Mouse (Mus musculus) G1E (cell line): Measurements from ENCODE around the gene Arhgap35. TPM values are rescaled to one million over a fixed set of nuclear protein-coding genes. Genes with fewer than 3 reads are reported as not detected.
A peak's percentile ranks its signal among the peaks of the same experiment; 100 is the strongest.

ENCODE experiments used
- ATAC-seq: 2 replicates; pipeline ENCODE4 v1.8.0; 2016; ENCODE audit warnings: mild to moderate bottlenecking; ENCODE audit not compliant: insufficient number of reproducible peaks, poor library complexity, low FRiP score, severe bottlenecking; ENCODE audit errors: extremely low read depth
- DNase-seq: peaks from one replicate; pipeline ENCODE4 v3.0.0; 2012; ENCODE audit warnings: low spot score
- H3K27me3 ChIP-seq: 2 replicates; pipeline ENCODE4 v1.6.1; 2012; ENCODE audit warnings: mild to moderate bottlenecking, low read length, inconsistent platforms; ENCODE audit not compliant: insufficient read depth
- H3K36me3 ChIP-seq: replicated peaks from 2 replicates; pipeline ENCODE3; 2012; ENCODE audit warnings: mild to moderate bottlenecking, inconsistent platforms
- H3K4me1 ChIP-seq: 2 replicates; pipeline ENCODE4 v1.6.1; 2012; ENCODE audit warnings: low read depth, low read length, inconsistent platforms, mixed read lengths; ENCODE audit not compliant: insufficient read depth
- H3K4me3 ChIP-seq: 2 replicates; pipeline ENCODE4 v1.5.1; 2012; ENCODE audit warnings: low read depth, mild to moderate bottlenecking, inconsistent platforms, low read length, moderate library complexity, mixed read lengths
- H3K9me3 ChIP-seq: replicated peaks from 2 replicates; pipeline ENCODE4 v1.6.1; 2012; ENCODE audit warnings: inconsistent platforms
- CTCF ChIP-seq: IDR thresholded peaks from 2 replicates; pipeline ENCODE4 v1.5.1; 2012; ENCODE audit warnings: low read depth, low read length, inconsistent platforms, mixed read lengths
- GATA1 ChIP-seq: IDR thresholded peaks from 2 replicates; pipeline ENCODE4 v1.6.1; 2012; ENCODE audit warnings: borderline replicate concordance, low read length, inconsistent platforms, mixed read lengths
- GATA2 ChIP-seq: IDR thresholded peaks from 2 replicates; pipeline ENCODE4 v1.6.1; 2012; ENCODE audit warnings: low read depth, low read length, inconsistent platforms, borderline replicate concordance
- POLR2AphosphoS5 ChIP-seq: IDR thresholded peaks from 2 replicates; pipeline ENCODE4 v1.6.1; 2012; ENCODE audit warnings: low read depth, low read length, inconsistent platforms; ENCODE audit not compliant: insufficient replicate concordance
- TAL1 ChIP-seq: conservative IDR thresholded peaks from 2 replicates; pipeline ENCODE4 v1.6.1; 2012; ENCODE audit warnings: low read depth, low read length, inconsistent platforms, mixed read lengths
- polyA plus RNA-seq: library from polyadenylated mRNA; stranded (reverse); fragments of >175 nt; gene quantifications from 2 replicates; pipeline ENCODE4 v1.2.3, GENCODE M21; 2012
- total RNA-seq, 2 experiments: library from RNA; stranded (forward) in 1 of 2; stranded (reverse) in 1 of 2; fragments of 200-1000 nt in 1 of 2; fragments of >200 nt in 1 of 2; fragmentation: Nextera tagmentation in 1 of 2; gene quantifications; 2 replicates each; pipeline ENCODE4 v1.2.3; 2014 to 2017

The Arhgap35 gene
- total and polyA plus RNA-seq, 3 experiments = 3.5 to 14.4 (median 8.0) TPM

DNA sequence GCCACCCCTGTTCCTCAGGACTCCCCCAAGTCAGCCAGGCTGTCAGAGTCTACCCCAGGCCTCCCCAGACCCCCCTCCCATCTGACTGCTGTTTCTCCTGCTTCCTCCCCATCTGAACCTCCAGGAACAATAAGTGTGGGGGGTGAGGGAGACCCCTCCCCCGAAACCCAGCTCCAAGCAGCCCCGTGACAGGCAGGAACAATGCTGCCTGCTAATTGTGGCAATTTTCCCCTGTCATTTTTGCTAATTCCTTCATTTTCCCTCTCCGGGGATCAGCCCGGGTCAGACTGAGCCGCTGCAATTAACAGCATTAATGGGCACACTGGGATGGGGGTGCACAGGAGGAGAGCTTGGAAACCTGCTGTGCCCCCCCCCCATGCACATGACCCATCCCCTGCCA is 146.7 kb downstream of the Arhgap35 start:
- ATAC-seq (no peak), DNase-seq (no peak)
- H3K27me3 ChIP-seq = peaks cover 47% of the 10 kb centered on the region
- H3K36me3 ChIP-seq = no peaks in the 10 kb centered on the region
- no peak overlapping the region for H3K4me3 ChIP-seq
- H3K9me3 ChIP-seq = no peaks in the 10 kb centered on the region
- H3K4me1 ChIP-seq = peaks cover 6% of the 10 kb centered on the region; the same call in 1 of the 2 replicates
- TF ChIP-seq GATA2 = no peak
- no peak for TF ChIP-seq POLR2AphosphoS5
- no peak for TF ChIP-seq TAL1
- no peak for TF ChIP-seq GATA1
- TF ChIP-seq CTCF = no peak

DNA sequence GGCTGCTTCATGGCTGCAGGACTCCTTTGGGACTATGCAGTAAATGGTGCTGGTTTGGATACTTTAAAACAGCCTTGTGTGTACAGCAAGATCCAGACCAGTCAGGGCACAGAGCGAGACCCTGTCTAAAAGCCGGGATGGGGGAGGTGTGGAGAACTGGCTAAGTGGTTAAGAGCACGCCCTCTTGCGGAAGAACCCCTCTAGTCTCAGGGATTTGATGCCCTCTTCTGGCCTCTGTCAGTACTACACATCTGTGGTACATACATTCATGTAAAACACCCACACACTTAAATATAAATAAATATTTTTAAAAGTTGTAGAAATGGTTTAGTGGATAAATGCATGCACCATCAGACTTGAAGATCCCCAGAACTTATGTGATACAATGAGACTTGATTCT is 148.2 kb downstream of the Arhgap35 start:
- Histone ChIP-seq H3K27me3 (peaks cover 46% of the 10 kb centered on the region), H3K4me3 (no peak overlapping the region), H3K9me3 (no peaks in the 10 kb centered on the region), H3K36me3 (no peaks in the 10 kb centered on the region), H3K4me1 (peaks cover 6% of the 10 kb centered on the region; the same call in 1 of the 2 replicates)
- ATAC-seq (no peak), DNase-seq (no peak)
- no peak for TF ChIP-seq TAL1

DNA sequence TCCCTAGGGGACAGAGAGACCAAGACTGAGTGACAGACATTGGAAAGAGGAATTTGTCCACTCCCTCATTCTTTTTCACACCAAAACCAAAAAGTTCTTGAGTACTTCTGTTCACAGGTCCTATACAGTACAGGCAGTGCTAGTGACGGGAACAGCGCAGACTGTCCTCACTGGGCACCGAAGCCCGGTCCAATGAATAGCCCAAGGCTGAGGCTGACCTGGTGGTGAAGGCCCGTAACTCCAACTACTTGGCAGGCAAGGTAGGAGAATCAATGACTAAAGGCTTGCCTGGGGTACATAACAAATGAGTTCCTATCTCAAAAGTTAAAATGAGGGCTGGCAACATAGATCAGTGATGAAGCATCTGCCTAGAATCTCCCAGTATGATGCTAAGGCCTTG is 149.2 kb downstream of the Arhgap35 start:
- peaks cover 6% of the 10 kb centered on the region for H3K4me1 ChIP-seq
- H3K9me3 ChIP-seq = no peaks in the 10 kb centered on the region
- H3K36me3 ChIP-seq = peaks cover 1% of the 10 kb centered on the region
- TF ChIP-seq TAL1 (no peak), POLR2AphosphoS5 (no peak), CTCF (no peak), GATA2 (no peak), GATA1 (no peak)
- no peak for DNase-seq
- H3K4me3 ChIP-seq = no peak overlapping the region
- peaks cover 49% of the 10 kb centered on the region for H3K27me3 ChIP-seq
- no peak for ATAC-seq

DNA sequence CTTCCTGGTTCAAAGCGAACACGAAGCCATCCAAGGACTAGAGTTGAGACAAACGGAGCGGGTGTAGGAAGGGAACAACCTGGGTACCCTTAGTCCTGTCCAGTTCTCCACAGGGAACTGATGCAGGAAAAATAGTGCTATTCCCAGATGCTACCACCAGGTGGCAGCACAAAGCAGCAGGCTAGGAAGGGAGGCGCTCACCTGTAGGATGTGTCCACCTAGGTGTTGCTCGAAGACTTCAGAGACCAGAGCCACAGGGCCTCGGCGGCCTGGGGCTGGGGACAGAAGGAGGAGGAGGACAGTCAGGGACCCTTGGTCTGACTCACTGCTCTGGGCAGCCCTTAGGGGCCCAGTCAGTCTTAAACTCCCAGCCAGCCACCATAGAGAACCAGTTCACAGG is 149.6 kb downstream of the Arhgap35 start:
- peaks cover 6% of the 10 kb centered on the region for H3K4me1 ChIP-seq
- DNase-seq (peak; percentile 41), ATAC-seq (no peak; the same call in 1 of the 2 replicates)
- TF ChIP-seq CTCF (peak; percentile 85), GATA1 (no peak), TAL1 (no peak), POLR2AphosphoS5 (no peak), GATA2 (no peak)
- H3K9me3 ChIP-seq = no peaks in the 10 kb centered on the region
- peaks cover 51% of the 10 kb centered on the region for H3K27me3 ChIP-seq
- H3K36me3 ChIP-seq = peaks cover 5% of the 10 kb centered on the region
- H3K4me3 ChIP-seq = no peak overlapping the region

DNA sequence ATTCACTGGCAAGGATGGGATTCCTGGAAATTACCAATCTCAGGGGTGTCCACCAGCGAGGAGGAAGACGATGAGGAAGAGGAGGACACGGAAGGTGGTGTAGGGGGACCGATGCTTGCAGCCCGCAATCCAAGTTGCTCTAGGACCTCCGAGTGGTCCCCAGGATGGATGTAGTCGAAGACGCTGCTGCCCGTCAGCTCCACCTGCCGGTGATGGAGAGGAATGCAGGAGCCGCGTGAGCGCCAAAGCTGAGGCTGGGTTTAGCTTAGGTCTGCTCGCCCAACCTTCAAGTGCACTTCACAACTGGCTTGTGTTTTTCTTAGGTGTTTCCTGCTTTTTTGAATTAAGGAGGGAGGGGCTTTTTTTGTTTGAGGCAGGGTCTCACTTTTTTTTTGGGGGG is 151.6 kb downstream of the Arhgap35 start:
- Histone ChIP-seq H3K36me3 (peaks cover 15% of the 10 kb centered on the region), H3K4me1 (peaks cover 6% of the 10 kb centered on the region), H3K9me3 (no peaks in the 10 kb centered on the region), H3K4me3 (no peak overlapping the region), H3K27me3 (peaks cover 33% of the 10 kb centered on the region)
- ATAC-seq (peak; percentile 57), DNase-seq (peak; percentile 66)
- TF ChIP-seq CTCF (peak; percentile 94), POLR2AphosphoS5 (no peak)

DNA sequence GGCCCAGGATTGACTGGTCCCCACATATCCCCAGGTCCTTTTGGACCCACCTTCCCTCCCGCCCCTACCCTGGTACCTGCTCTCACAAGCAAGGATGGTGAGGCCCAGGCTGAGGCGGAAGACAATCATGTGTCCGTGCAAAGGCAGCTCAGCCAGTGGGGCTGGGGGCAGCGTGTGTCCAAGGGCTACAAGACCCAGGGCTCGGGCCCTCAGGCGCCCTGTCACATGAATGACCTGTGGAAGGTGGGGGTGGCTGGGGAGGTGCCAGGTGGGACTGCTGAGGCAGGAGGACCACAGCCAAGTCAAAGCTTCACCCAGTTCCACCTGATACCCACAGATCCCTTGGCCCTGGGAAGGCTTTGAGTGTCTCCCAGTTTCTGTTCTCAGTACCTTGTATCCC is 153.1 kb downstream of the Arhgap35 start:
- peaks cover 30% of the 10 kb centered on the region for H3K36me3 ChIP-seq
- no peak overlapping the region for H3K4me3 ChIP-seq
- peaks cover 28% of the 10 kb centered on the region for H3K27me3 ChIP-seq
- TF ChIP-seq GATA1 (no peak), CTCF (no peak), GATA2 (no peak), POLR2AphosphoS5 (no peak), TAL1 (no peak)
- ATAC-seq (no peak), DNase-seq (no peak)
- H3K9me3 ChIP-seq = no peaks in the 10 kb centered on the region
- peaks cover 3% of the 10 kb centered on the region for H3K4me1 ChIP-seq

DNA sequence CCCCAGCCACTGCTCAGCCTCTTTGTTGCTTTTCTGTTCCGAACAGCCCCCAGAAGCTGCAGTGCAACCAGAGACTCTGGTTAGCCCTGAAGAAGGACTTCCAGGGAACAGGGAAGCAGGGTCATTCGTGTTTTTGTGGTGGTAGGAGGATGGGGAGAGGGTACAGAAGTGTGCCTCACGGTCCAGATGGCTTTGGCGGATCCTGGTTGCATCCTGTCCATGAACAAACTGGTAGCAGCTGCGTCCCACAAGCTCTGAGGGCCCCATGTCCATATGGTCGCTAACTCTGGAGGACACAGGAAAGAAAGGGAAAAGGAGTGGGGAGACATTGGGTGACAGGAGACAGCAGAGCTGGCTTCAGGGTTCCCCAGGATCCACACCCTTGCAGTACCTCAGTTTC is 153.6 kb downstream of the Arhgap35 start:
- TF ChIP-seq POLR2AphosphoS5 (no peak), CTCF (no peak), GATA2 (no peak), GATA1 (no peak), TAL1 (no peak)
- peaks cover 35% of the 10 kb centered on the region for H3K36me3 ChIP-seq
- ATAC-seq (no peak), DNase-seq (no peak)
- H3K27me3 ChIP-seq = peaks cover 28% of the 10 kb centered on the region
- no peaks in the 10 kb centered on the region for H3K9me3 ChIP-seq
- no peaks in the 10 kb centered on the region; the same call in 1 of the 2 replicates for H3K4me1 ChIP-seq
- H3K4me3 ChIP-seq = no peak overlapping the region
